Mouse (Mus musculus) adrenal gland, postnatal 4 days (tissue): ENCODE measurements around the gene Tmem191c. TPM values are rescaled to one million over a fixed set of nuclear protein-coding genes. Genes with fewer than 3 reads are reported as not detected.

Experiments used
- DNase-seq, 2 experiments: peaks; one replicate each; pipeline ENCODE4 v3.0.0; 2021 to 2022; ENCODE audit warnings: low spot score in 2 of 2, mixed read lengths in 2 of 2
- total RNA-seq, 2 experiments: library from RNA; stranded (reverse); gene quantifications; 2 replicates each; pipeline ENCODE4 v1.2.3; 2021

Tmem191c gene
- total RNA-seq, 2 experiments from 2014 or later, result 22.9 to 26.7 TPM

DNA sequence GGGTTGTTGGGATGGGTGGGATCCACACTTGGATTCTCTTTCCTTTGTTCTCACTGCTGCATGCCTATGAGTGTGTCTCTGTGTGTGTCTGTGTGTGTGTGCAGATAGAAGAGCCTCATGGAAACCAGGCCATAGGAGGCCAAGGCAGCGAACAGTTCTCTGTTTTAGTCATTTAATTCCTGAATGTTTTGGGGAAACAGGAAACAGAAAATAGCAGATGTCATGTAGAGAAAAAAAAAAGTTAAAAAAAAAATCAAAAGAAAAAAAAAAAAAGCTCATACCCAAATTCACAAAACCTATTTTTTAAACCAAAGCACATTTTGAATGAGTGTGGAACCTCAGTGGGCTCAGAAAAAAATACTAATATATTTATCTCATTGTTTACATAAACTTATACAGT is 14.5 kb upstream of the Tmem191c start:
- DNase-seq, result no peak

DNA sequence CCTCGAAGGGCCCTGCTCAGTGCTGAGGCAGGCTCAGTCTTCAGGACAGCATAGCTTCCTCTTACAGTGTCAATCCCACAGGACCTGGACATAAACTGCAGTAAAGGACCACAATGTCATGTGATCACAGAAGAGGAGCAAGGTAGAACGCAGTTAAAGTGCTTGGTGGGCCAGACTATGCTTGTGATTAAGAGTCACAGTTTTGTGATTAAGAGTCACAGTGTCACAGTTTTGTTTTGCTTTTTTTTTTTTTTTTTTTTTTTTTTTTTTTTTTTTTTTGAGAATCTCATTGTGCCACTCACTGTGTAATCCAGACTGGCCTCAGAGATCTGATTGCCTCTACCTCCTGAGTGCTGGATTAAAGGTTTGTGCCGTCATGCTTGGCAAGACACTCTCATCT is 9.8 kb upstream of the Tmem191c start:
- no peak for DNase-seq

DNA sequence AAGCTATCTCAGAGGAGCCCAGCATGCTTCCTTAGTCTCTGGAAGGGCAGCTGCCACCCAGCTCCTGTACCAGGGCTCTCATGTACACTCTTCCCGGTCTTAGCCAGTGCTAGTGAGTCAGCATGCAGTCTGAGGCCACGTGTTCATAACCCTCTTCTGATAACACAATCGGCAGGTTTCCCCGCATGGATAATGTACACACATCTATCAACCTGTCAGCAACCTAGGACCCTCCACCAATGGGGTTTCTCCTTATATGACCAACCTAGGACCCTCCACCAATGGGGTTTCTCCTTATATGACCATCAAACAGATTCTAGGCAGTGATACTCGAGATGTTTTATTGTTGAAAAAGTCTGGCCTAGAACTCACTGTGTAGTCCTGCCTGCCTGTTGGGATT is 7.9 kb upstream of the Tmem191c start:
- DNase-seq, result no peak

DNA sequence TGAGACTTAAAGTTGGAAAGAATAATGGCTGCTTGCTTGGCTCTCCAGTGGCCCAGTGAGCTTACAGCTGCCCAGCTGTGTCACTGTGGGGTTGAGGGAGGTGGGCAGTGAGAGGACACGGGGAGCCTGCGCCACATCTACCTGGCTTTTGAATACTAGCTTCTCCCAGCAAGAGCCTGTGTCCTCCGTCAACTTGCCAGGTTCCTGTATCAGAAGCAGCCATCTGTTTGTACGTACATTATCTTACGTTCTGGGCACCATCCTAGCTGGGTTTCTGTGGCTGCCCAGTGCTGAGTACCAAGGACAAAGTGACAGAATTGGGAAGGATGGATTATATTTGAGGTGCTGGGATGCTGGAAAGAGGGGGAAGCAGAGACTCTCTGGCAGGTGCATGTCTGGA is 6.0 kb upstream of the Tmem191c start:
- DNase-seq, result no peak

DNA sequence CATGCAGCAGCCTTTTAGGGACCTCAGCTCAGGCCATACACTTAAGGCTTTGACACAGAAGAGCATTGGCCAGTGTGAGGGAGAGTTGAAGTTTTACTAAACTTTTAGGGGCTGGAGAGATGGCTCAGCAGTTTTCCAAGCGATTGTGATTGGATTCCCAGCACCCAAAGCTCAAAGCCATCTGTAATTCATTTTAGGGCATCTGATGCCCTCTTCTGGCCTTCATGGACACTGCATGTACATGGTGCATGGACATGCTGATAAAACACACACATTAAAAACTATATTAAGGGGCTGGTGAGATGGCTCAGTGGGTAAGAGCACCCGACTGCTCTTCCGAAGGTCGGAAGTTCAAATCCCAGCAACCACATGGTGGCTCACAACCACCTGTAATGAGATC is 4.8 kb upstream of the Tmem191c start:
- DNase-seq, result no peak

DNA sequence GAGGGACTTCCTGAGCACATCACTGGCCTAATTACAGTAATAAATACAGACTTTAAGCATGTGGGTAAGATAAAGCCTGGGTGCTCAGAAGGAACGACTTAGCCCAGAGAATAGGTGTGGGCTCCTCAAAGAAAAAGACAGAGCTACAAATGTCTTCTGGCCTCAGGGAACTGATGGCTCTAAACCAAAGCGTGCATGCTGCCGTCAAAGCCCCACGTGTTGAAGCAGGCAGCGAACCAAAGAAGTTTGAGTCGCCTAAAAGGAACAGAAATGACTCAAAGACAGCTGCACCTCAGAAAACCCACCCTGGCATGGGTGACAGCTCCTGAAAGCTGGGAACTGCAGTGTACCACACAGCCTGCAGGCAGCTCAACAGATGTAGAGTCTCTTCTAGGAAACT is 4.0 kb upstream of the Tmem191c start:
- DNase-seq, result no peak

DNA sequence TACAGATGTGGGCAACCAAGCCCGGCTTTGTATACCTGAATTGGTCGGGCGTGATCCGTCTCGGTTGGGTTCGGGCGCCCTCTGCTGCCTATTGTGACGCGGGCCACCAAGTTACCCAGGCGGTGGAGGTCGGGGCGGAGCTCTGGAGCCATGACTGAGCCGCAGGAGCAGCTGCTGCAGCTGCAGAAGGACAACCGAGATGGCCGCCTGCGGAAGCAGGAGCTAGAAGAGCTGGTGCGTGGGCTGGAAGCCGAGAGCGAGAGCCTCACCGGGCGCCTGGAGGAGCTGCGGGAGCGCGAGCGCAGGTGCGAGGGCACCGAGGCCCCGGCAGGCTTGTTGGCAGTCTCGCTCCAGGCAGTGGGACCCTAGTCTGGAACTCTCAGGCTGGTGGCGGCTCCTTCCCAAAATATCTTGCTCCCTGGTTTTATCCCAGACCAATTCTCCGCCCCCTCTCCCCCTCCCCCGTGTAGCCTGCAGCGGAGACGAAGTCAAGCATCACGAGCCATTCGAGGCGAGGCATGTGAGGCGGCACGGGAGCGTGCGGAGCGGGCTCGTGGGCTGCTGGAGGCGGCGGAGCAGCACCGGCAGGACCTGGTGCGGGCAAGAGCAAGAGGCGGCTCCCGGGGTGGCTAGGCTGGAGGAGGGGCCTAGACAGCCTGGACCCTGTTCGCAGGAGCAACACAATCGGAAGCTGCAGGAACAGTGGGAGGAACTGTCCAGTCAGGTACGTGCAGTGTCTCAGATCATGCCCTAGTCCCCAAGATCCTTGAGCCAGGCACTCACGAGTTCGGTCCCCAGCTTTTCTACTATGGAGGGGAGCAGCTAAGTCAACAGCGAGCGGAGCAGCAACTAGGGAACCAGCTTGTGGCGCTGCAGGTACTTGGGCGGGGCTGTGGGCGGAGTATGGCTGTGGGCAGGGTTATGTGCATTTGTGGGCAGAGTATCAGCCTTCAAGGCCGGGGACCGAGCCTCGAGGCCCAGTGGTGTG is 581 bp downstream of the Tmem191c start:
- peak; percentile 84 to 86 for DNase-seq

DNA sequence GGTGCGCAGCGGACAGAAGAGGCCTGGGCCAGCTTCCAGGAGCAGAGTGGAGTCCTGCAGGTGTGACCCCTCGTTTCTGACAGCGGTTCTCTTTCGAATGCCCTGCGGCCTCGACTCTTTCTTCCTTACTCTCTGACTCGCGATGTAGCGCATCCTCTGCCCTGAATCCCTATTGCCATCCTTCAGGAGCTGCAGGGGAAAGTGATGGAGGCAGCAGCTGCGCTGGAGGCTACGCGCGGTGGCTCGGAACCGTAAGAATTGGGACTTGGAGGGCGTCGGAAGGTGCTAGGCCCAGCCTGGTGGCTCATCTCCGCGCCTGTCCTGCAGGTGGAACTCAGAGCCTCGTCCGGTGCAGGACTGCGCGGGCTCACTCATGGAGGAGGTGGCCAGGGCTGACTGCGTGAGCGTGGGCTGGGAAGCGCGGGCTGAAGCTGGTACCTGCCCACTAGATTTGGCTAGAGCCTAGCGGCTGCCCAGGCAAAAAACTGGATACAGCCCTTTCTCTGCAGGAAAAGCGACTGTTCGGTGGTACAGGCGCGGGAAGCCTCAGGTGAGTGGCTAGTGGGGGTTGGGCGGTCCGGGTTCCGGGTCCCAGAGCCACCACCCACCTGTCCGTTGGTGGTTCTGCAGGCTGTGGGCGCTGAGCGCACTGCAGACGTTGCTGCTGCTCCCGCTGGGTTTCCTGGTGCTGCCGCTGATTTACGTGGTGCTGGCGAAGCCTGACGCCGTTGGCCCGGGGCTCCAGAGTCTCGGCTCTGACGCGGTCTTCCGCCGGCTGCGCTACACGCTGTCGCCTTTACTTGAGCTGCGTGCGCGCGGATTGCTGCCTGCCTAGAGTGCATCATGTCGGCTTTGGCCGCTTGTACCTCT is 1.7 kb downstream of the Tmem191c start:
- DNase-seq, result no peak

DNA sequence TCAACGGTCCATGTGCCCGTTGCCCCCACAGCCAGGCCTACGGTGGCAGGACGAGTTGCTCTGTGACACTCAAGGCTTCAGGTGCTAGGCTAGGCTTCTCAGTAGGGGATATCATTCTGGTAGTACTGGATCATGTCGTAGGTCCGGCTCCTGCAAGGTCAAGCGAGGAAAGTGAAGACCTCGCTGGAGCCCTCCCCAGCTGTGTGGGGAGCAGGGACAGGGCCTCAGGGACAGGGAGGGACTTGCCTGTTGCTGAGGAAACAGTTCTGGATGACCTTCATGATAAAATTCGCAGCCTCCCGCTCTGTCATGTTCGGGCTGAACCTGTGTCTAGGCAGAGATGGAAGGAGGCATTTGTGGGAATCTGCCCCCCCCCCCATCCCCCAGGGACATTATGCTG is 4.6 kb downstream of the Tmem191c start:
- DNase-seq, result no peak

DNA sequence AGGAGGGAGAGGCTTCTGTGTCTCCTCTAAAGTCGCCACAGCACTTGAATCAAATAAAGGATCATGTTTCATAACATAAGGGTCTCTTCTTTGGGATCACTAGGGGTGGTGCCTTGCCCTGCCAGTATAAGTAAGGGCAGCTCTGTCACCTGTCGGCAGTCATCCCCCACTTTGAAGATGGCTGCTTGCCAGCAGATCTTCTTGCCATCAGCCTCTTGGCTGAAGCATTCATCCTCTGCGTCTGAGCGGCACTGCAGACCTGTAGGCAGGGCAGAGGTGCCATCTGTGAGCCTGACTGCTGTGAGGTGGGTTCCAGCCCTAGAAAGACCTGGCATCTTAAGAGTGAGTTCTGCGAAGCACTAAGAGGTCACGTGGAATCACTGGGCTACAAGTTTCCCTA is 7.3 kb downstream of the Tmem191c start:
- DNase-seq, result no peak

DNA sequence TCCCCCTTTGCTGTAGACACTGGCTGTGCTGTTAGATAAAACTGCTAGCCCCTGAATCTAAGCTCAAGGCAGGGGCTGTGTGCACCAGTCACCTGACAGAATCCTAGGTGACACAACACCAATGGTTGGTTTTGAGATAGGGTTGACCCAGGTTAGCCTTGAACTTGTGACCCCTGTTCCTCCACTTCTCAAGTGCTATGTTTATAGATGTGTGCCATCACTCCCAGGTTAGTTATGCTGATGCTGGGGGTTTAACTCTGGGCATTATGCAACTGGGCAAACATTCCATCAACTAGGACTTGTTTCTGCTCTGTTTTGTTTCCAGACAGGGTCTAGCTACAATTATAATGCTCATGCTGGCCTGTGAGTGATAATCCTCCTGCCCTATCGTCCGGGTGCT is 11.2 kb downstream of the Tmem191c start:
- DNase-seq, result no peak

DNA sequence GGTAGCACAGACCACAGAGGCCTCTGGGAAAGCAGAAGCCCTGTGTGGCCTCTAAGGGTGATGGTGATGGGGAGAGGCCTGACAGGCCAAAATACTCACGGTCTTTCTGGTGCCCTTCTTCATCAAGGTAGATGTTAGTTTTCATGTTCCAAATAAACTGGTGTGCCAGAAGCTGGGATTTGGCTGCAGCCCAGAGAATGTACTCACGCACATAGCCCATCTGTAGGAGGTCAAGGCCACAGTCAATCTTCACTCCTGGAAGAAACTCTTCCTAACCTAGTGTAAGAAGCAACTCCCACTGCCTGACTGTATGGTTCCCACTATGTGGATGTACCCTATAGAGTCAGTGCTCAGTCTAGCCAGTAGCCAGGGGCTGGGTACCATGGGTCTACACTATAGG is 15.1 kb downstream of the Tmem191c start:
- DNase-seq, result no peak

DNA sequence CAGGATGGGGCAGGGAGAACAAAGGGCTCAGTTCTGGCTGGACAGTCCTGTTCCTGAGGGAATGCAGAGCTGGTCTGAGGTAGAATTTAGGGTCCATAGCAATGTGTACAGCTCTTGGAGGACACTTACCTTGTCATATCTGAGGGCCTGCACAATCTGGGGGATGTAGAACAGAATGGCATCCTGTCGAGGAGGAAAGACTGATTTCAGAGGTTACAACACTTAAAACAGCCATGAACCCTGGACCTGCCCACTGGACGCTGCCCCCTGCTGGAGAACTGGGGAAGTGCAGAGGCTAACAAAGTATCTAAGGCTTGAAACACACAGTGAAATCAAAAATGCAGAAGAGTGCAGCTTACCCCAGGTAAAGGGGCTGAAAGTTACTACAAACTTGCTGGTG is 16.9 kb downstream of the Tmem191c start:
- peak; percentile 35 to 60 for DNase-seq

DNA sequence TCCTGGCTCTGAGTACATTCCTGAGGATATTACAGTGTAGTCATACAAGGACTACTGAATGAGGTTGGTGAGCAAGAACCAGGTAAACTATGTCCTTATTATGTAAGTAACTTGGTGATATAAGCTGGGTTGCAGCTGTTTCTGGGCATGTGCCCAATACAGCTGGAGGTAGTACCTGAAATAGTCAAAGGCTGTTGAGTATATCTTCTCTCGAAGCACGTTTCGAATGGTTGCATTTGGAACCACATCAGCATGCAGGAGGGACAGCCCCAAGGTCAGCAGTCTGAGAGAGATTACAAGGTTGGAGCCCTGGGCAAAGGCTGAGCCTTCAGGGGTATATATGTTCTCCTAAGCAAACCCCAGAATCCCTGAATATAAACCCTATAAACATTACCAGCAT is 24.9 kb downstream of the Tmem191c start:
- DNase-seq, result no peak

DNA sequence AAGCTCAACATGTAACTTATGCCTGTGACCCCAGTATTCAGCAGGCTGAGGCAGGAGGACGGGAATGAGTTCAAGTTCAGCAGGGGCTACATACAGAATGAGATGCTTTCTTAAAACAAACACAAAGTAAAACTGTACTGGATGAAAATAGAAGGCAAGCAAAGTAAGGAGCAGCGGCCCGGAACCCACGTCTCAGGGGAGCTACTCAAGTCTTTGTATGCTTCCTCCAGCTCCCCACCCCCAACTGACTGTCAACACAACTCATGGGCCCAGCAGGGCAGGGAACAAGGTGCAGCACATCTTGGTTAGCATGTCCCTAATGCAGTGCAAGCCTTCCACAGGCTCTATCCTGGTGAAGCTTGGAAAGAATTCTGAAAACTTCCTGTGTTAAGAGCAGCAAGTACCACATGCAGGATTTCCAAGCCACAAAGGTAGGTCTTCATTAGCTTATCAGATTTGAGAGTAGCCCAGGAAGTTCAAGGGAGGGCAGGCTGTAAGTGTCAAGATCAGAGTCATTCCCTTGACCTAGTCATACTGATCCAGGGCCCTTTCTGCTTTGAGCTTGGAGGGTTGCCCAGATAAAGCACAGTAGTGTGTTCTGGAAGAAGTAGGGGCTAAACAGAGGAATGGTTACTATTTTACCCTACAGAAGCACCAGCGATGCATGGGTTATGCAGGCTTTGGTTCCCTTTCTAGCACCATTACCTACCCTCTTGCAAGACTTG is 27.8 kb downstream of the Tmem191c start:
- DNase-seq, result no peak

DNA sequence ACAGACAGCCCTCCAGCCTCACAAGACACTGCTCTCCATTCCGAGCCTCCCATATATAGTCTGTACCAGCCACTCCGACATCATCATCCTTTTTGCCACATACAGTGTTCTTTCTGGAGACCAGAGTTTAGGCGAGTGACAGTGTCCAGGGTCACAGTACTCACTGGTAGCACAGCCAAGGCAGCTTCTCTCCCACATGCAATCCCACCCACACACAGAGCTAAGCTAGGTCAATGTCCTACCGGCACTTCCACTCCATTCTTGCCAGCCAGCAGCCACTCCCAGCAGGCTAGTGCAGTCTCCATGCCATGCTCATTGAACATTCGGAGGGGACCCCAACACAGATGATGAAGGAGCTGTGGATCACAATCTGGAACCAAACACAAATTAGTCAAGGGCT is 31.6 kb downstream of the Tmem191c start:
- no peak for DNase-seq

DNA sequence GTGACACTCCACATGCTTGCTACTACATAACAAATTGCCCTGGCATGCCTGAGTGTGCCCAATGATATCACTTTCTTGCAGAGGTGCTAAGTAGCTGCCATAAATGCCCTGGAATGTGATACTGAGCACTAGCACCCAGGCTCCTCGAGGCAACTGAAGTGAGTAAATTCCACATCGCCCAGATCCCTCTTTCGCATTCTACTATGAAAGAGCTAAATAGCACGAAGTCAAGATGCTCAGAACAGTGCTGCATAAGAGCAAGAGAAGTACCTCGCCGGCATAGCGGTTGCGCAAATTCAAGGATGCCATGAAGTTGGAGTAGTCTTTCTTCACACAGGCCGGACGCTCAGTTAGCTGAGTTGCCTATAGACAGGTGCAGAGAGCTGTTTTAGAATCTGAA is 33.2 kb downstream of the Tmem191c start:
- no peak for DNase-seq

DNA sequence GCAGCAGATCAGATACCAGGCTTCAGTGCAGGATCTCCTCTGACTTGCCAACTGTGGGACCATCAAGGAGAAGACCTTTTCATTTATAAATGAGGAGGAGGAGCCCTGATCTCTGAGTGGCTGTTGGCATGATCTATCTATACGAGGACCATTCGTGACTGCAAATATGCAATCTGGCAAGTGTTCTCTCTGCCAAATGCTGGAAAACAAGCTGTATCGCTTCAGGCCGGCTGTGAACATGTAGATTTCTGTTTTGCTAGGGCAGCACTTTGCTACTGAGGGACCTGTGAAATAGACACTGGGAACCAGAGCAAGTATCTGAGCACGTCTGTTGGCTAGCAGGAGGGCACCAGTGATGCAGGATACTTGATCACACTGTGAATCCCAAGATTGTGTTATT is 36.7 kb downstream of the Tmem191c start:
- DNase-seq, result no peak

DNA sequence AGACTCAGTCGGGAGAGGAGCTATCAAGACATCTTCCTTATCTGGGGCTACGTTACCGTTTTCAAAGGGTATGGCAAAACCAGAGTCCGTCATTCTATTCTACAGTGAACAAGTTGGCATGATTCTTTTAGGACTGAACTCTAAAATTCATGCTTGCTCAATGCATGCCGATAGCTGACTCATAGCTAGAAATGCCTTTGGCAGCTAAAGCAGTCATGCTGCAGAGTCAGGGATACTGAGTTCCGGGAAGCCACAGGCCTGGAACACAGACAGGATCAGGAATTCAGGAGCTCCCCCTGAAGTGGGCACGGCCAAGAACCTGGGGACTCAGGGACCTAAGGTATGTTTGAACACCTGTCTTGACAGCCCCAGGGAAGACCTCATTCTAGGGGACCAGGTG is 40.7 kb downstream of the Tmem191c start:
- no peak for DNase-seq

DNA sequence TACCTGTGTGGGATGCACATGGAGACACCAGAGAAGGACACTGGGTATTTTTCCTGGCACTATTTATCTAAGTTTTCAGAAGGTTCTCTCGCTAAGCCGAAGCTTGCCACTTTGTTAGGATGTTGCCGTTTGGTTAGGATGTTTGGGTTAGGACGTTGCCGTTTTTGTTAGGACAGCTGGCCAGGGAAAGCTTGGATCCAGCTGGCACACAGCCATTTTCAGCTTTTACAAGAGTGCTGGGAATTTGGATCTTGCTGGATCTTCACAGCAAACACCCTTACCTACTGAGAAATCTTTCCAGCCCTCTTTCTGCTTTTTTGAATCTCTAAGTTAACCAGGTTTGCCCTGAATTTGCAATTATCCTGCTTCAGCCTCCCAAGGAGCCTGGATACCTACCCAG is 45.6 kb downstream of the Tmem191c start:
- no peak for DNase-seq

DNA sequence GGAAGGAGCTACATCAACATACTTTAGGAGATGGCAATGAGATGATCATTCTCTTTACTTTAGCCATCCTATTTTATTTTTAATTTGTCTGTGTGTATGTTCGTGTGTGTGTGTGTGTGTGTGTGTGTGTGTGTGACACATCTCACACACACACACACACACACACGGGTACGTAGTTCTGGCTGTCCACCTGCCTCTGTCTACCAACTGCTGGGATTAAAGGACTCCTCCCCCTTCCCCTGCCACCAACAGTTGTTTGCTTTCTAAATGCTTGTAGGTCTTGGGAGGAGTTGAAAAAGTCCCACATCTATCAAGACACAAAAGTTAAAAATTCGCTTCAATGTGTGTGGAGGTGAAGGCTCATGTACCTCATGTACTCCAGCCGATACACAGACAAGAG is 48.9 kb downstream of the Tmem191c start:
- no peak for DNase-seq

DNA sequence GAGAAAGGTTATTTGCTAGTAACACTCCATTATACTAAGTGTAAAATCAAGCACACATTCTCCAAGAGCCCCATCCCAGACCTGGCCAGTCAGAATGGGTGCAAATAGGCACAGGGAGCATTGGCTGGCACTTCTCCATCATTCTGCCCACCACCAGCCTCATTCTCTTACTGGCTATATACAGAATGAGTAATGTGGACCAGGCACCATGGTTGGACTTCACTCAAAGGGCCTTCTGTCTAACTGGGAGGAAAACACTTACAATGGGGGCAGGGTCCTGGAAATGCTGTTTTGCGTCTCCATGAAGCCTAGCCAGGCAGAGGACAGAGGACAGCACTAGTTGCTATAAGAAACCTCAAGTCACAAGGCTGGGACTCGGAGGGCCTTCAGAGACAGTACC is 50.2 kb downstream of the Tmem191c start:
- no peak for DNase-seq
